Mouse (Mus musculus): Measurements from ENCODE around the gene Pan3. TPM values are rescaled to one million over a fixed set of nuclear protein-coding genes. Genes with fewer than 3 reads are reported as not detected.

Gene Pan3
- polyA plus RNA-seq, 1 experiment from 2014 or later: 84.1 TPM

- no peaks in the 10 kb centered on the region for H3K9me3 ChIP-seq (ENCODE audit: low read depth, low read length)
- ATAC-seq (ENCODE audit: insufficient read depth): peak; percentile 66
- H3K36me3 ChIP-seq (ENCODE audit: insufficient read depth): peaks cover 7% of the 10 kb centered on the region; the same call in 1 of the 2 replicates
- no peaks in the 10 kb centered on the region for H3K27me3 ChIP-seq (ENCODE audit: insufficient read depth, low read length)
- WGBS: under 1% methylated on average over 67 of the region's 68 CpGs
- no peak for TF ChIP-seq CTCF (IDR thresholded peaks at IDR 0.05; ENCODE audit: low read depth)
- DNase-seq: peak; percentile 71
- peaks cover 4% of the 10 kb centered on the region; the same call in 1 of the 2 replicates for H3K4me1 ChIP-seq (ENCODE audit: insufficient read depth)
- H3K4me2 ChIP-seq: peak overlapping the region; percentile 80
- H3K27ac ChIP-seq (ENCODE audit: low read depth): peak overlapping the region; percentile 99
- peak overlapping the region; percentile 99 for H3K4me3 ChIP-seq (ENCODE audit: low read depth, low read length)
- peak overlapping the region; percentile 98 for H3K9ac ChIP-seq
Observed at GRCm38 (mm10) chr5:147430936-147431839, 1.2 kb downstream of the Pan3 start.

DNA sequence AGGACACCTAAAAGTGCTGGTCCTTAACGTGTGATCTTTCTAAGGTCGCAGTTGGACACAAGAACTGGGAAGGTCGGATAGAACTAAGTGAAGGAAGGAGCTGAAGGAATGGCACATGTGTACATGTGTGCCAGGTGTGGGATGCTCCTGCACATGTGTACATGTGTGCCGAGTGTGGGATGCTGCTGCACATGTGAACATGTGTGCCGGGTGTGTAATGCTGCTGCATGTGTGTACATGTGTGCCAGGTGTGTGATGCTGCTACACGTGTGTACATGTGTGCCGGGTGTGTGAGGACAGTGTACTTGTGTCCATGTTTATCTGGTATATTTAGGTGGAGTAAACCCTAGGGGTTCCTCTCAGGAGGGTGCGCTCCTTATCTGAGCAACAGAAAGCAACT, 3.0 kb downstream of the Pan3 start:
- Histone ChIP-seq H3K27me3 (ENCODE audit: insufficient read depth, low read length) (no peaks in the 10 kb centered on the region), H3K4me2 (no peak overlapping the region), H3K4me1 (ENCODE audit: insufficient read depth) (peaks cover 4% of the 10 kb centered on the region; the same call in 1 of the 2 replicates), H3K27ac (ENCODE audit: low read depth) (no peak overlapping the region), H3K36me3 (ENCODE audit: insufficient read depth) (peaks cover 7% of the 10 kb centered on the region; the same call in 1 of the 2 replicates), H3K9me3 (ENCODE audit: low read depth, low read length) (no peaks in the 10 kb centered on the region), H3K4me3 (ENCODE audit: low read depth, low read length) (no peak overlapping the region), H3K9ac (no peak overlapping the region)
- no peak for DNase-seq
- no peak for ATAC-seq (ENCODE audit: insufficient read depth)
- TF ChIP-seq CTCF (IDR thresholded peaks at IDR 0.05; ENCODE audit: low read depth): no peak
- 87% methylated on average over 8 of the region's 8 CpGs for WGBS

GRCm38 (mm10) chr5:147435224-147435623, 5.3 kb downstream of the Pan3 start:
- Histone ChIP-seq H3K36me3 (ENCODE audit: insufficient read depth) (peaks cover 7% of the 10 kb centered on the region; the same call in 1 of the 2 replicates), H3K27ac (ENCODE audit: low read depth) (peak overlapping the region; percentile 65; the same call in 1 of the 2 replicates), H3K27me3 (ENCODE audit: insufficient read depth, low read length) (no peaks in the 10 kb centered on the region), H3K4me3 (ENCODE audit: low read depth, low read length) (no peak overlapping the region), H3K9ac (no peak overlapping the region), H3K9me3 (ENCODE audit: low read depth, low read length) (no peaks in the 10 kb centered on the region), H3K4me2 (no peak overlapping the region), H3K4me1 (ENCODE audit: insufficient read depth) (no peaks in the 10 kb centered on the region)
- TF ChIP-seq CTCF (IDR thresholded peaks at IDR 0.05; ENCODE audit: low read depth): no peak
- DNase-seq (peak; percentile 61), ATAC-seq (ENCODE audit: insufficient read depth) (no peak)
- 52% methylated on average over 4 of the region's 4 CpGs for WGBS

GRCm38 (mm10) chr5:147435751-147436150, 5.8 kb downstream of the Pan3 start:
- Histone ChIP-seq H3K4me2 (peak overlapping the region; percentile 21; the same call in 1 of the 2 replicates), H3K27ac (ENCODE audit: low read depth) (peak overlapping the region; percentile 50; the same call in 1 of the 2 replicates), H3K4me1 (ENCODE audit: insufficient read depth) (no peaks in the 10 kb centered on the region), H3K9ac (no peak overlapping the region), H3K9me3 (ENCODE audit: low read depth, low read length) (no peaks in the 10 kb centered on the region), H3K4me3 (ENCODE audit: low read depth, low read length) (no peak overlapping the region), H3K36me3 (ENCODE audit: insufficient read depth) (peaks cover 7% of the 10 kb centered on the region; the same call in 1 of the 2 replicates), H3K27me3 (ENCODE audit: insufficient read depth, low read length) (no peaks in the 10 kb centered on the region)
- no peak for TF ChIP-seq CTCF (IDR thresholded peaks at IDR 0.05; ENCODE audit: low read depth)
- ATAC-seq (ENCODE audit: insufficient read depth) (no peak), DNase-seq (no peak)
- WGBS: 38% methylated on average over 2 of the region's 2 CpGs

DNA sequence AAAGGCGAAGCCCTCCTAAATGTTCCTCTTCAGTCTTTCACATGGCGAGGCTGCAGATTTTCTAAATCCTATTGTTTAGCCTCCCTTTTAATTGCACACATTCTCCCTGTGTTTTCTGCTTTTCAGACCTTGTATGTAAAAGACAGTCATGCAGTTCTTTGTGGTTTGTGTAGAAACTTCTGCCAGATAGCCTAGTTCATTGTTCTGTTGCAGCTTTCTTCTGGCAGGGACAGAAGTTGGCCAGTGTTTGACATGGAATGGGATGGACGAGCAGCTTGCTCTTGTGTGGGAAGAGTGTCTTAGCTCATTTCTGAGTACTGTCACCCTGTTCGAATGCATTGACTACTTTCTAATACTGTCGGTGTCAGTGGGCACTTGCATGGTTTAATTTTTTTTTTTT, 6.5 kb downstream of the Pan3 start:
- Histone ChIP-seq H3K9ac (no peak overlapping the region), H3K27ac (ENCODE audit: low read depth) (no peak overlapping the region), H3K4me2 (no peak overlapping the region), H3K4me1 (ENCODE audit: insufficient read depth) (no peaks in the 10 kb centered on the region), H3K4me3 (ENCODE audit: low read depth, low read length) (no peak overlapping the region), H3K9me3 (ENCODE audit: low read depth, low read length) (no peaks in the 10 kb centered on the region), H3K36me3 (ENCODE audit: insufficient read depth) (peaks cover 7% of the 10 kb centered on the region; the same call in 1 of the 2 replicates), H3K27me3 (ENCODE audit: insufficient read depth, low read length) (no peaks in the 10 kb centered on the region)
- no peak for TF ChIP-seq CTCF (IDR thresholded peaks at IDR 0.05; ENCODE audit: low read depth)
- DNase-seq (no peak), ATAC-seq (ENCODE audit: insufficient read depth) (no peak)
- 79% methylated on average over 5 of the region's 5 CpGs for WGBS

- no peak for TF ChIP-seq CTCF (IDR thresholded peaks at IDR 0.05; ENCODE audit: low read depth)
Observed at GRCm38 (mm10) chr5:147440996-147441507, 11.1 kb downstream of the Pan3 start.

GRCm38 (mm10) chr5:147441979-147442378, 12.0 kb downstream of the Pan3 start:
- ATAC-seq (ENCODE audit: insufficient read depth) (no peak), DNase-seq (no peak)
- TF ChIP-seq CTCF (IDR thresholded peaks at IDR 0.05; ENCODE audit: low read depth): no peak
- no peak overlapping the region for H3K4me2 ChIP-seq
- no peaks in the 10 kb centered on the region for H3K4me1 ChIP-seq (ENCODE audit: insufficient read depth)
- H3K4me3 ChIP-seq (ENCODE audit: low read depth, low read length): no peak overlapping the region
- H3K27ac ChIP-seq (ENCODE audit: low read depth): no peak overlapping the region
- no peaks in the 10 kb centered on the region for H3K9me3 ChIP-seq (ENCODE audit: low read depth, low read length)
- no peaks in the 10 kb centered on the region for H3K27me3 ChIP-seq (ENCODE audit: insufficient read depth, low read length)
- WGBS: 74% methylated on average over 1 of the region's 1 CpGs
- no peaks in the 10 kb centered on the region for H3K36me3 ChIP-seq (ENCODE audit: insufficient read depth)
- H3K9ac ChIP-seq: no peak overlapping the region

More at GRCm38 (mm10) chr5:147440996-147441507, 11.1 kb downstream of the Pan3 start:
- WGBS: 55% methylated on average over 3 of the region's 3 CpGs
- Histone ChIP-seq H3K36me3 (ENCODE audit: insufficient read depth) (no peaks in the 10 kb centered on the region), H3K4me3 (ENCODE audit: low read depth, low read length) (no peak overlapping the region), H3K9me3 (ENCODE audit: low read depth, low read length) (no peaks in the 10 kb centered on the region), H3K27ac (ENCODE audit: low read depth) (no peak overlapping the region), H3K4me2 (no peak overlapping the region), H3K9ac (no peak overlapping the region), H3K27me3 (ENCODE audit: insufficient read depth, low read length) (no peaks in the 10 kb centered on the region), H3K4me1 (ENCODE audit: insufficient read depth) (no peaks in the 10 kb centered on the region)
- ATAC-seq (ENCODE audit: insufficient read depth): no peak
- no peak for DNase-seq
